Mouse (Mus musculus): ENCODE results near the gene Crybb1. TPM values are rescaled to one million over a fixed set of nuclear protein-coding genes. Genes with fewer than 3 reads are reported as not detected.

Crybb1 gene
- not detected in 2 replicates for polyA plus RNA-seq (2012; ENCODE audit: insufficient read depth, insufficient read length, missing spikeins)

GRCm38 (mm10) chr5:112255426-112255825, at the start of gene Crybb1:
Gene Crybb1, plus strand, starts transcription at chr5:112255815.
- peaks cover 17% of the 10 kb centered on the region for H3K4me1 ChIP-seq (ENCODE audit: control insufficient read depth, insufficient read depth, insufficient read length, low read length)
- no peak within 1 kb of the TSS for H3K4me3 ChIP-seq (ENCODE audit: insufficient read depth, low read depth, low read length)
- H3K27ac ChIP-seq (replicated peaks; ENCODE audit: low read depth, low read length) = no peak within 1 kb of the TSS

GRCm38 (mm10) chr5:112206543-112207255, 48.9 kb upstream of the Crybb1 start:
- Histone ChIP-seq H3K27ac (replicated peaks; ENCODE audit: low read depth, low read length) (no peak overlapping the region), H3K4me1 (ENCODE audit: control insufficient read depth, insufficient read depth, insufficient read length, low read length) (no peaks in the 10 kb centered on the region), H3K4me3 (ENCODE audit: insufficient read depth, low read depth, low read length) (no peak overlapping the region)

DNA sequence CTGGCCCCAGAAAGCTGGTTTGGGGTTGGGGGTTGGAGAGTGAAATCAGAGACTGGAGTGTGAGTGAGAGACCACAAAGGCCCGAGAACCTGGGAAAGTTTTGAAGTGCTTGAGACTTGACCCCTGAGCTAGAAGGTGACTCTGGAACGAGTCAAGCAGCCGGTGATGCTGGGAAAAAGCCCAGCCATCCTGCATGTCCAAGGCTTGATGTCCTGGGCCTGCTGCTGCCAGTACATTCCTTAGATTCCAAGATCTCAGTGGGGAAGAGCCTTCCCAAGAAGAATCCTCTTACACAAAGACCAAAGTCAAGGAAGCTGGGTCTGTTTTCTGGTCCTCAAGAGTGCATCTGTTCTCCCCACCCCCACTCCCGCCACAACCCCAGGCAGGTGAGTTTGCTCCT, 47.3 kb upstream of the Crybb1 start:
- Histone ChIP-seq H3K27ac (replicated peaks; ENCODE audit: low read depth, low read length) (no peak overlapping the region), H3K4me3 (ENCODE audit: insufficient read depth, low read depth, low read length) (no peak overlapping the region), H3K4me1 (ENCODE audit: control insufficient read depth, insufficient read depth, insufficient read length, low read length) (no peaks in the 10 kb centered on the region)

GRCm38 (mm10) chr5:112210104-112210503, 45.5 kb upstream of the Crybb1 start:
- Histone ChIP-seq H3K27ac (replicated peaks; ENCODE audit: low read depth, low read length) (no peak overlapping the region), H3K4me1 (ENCODE audit: control insufficient read depth, insufficient read depth, insufficient read length, low read length) (no peaks in the 10 kb centered on the region), H3K4me3 (ENCODE audit: insufficient read depth, low read depth, low read length) (no peak overlapping the region)

DNA sequence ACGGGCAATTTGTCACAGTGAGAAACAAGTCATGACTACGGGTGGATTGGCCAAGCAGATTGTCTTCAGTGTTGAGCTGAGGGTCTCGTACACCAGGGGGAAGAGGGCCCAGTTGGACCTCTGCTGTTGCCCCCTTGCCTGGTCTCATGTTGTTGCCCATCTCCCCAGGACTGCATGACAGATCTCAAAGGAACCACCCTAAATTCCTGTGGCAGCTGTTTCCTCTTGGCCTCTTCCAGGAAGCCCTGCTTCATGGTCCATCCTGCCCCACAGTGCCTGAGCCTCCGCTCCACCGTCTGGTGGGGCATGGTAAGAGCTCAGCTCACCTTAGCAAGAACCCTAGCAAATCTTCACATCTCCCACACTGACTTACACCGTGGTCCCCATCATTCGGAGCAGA, 43.7 kb upstream of the Crybb1 start:
- Histone ChIP-seq H3K4me1 (ENCODE audit: control insufficient read depth, insufficient read depth, insufficient read length, low read length) (no peaks in the 10 kb centered on the region), H3K27ac (replicated peaks; ENCODE audit: low read depth, low read length) (no peak overlapping the region), H3K4me3 (ENCODE audit: insufficient read depth, low read depth, low read length) (no peak overlapping the region)

DNA sequence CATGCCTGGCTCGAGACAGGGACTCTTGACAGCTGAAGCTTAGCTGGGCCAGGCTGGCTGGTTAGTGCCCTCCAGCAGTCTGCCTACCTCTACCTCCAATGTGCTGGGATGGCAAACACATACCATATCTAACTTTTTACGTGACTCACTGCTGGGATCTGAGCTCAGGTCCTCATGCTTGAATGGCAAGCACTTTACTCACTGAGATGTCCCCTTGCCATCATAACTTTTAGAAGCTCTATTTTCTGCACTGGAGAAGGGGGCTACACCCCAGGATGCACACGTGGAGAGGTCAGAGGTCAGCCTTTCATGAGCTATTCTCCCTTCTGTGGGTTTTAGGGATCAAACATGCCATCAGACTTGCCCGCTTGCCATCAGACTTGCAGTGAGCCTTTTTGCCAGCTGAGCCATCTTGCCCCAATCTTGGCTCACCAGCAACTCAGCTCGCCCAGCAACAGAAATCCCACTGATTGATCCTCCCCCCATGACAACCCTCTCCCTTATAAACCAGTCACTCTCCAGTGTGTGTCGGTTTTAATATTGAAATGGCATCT, 42.8 kb upstream of the Crybb1 start:
- Histone ChIP-seq H3K4me1 (ENCODE audit: control insufficient read depth, insufficient read depth, insufficient read length, low read length) (no peaks in the 10 kb centered on the region), H3K4me3 (ENCODE audit: insufficient read depth, low read depth, low read length) (no peak overlapping the region), H3K27ac (replicated peaks; ENCODE audit: low read depth, low read length) (no peak overlapping the region)

GRCm38 (mm10) chr5:112213331-112214240, 42.0 kb upstream of the Crybb1 start:
- Histone ChIP-seq H3K27ac (replicated peaks; ENCODE audit: low read depth, low read length) (no peak overlapping the region), H3K4me3 (ENCODE audit: insufficient read depth, low read depth, low read length) (no peak overlapping the region), H3K4me1 (ENCODE audit: control insufficient read depth, insufficient read depth, insufficient read length, low read length) (no peaks in the 10 kb centered on the region)

DNA sequence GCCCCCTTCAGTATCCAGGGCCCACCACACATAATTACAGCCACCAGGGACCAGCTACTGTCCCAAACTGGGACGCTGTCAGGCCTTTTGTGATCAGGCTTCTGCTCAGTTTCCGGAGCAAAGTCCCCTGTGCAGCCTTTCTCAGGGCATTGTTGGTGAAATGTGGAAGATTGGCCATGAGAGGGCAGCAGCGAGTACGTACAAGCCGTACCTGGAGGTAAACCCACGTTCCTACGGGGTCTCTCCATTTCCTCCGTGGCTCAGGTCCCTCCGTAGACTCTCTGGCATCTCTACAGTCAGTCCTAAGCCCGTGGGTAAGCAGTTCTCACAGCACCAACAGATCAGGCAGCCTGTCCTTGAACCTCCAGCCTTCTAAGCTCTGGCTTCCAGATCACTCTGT, 41.2 kb upstream of the Crybb1 start:
- H3K4me3 ChIP-seq (ENCODE audit: insufficient read depth, low read depth, low read length) = no peak overlapping the region
- H3K27ac ChIP-seq (replicated peaks; ENCODE audit: low read depth, low read length) = no peak overlapping the region
- no peaks in the 10 kb centered on the region for H3K4me1 ChIP-seq (ENCODE audit: control insufficient read depth, insufficient read depth, insufficient read length, low read length)

DNA sequence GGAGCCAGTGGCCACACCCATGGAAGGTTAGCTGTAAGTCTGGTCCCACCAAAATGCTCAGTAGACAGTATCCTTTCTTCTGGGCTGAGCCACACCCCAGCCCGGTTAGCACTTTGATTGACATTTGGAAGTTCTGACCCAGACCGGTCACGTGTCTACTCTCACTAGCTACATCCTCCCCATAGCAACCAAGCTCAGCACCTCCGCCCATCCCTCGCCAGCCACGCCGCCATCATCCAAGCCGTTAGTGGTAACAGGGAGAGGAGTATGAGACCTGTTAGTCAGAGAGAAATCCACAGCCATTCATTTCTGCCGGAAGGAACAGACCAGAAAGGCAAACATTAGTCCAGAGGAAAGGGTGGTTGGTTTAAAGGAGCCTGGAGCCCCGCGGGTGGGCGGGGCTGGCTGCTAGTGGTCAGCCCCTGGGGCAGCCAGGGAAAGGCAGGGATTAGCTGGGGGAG, 40.3 kb upstream of the Crybb1 start:
- no peaks in the 10 kb centered on the region for H3K4me1 ChIP-seq (ENCODE audit: control insufficient read depth, insufficient read depth, insufficient read length, low read length)
- no peak overlapping the region for H3K27ac ChIP-seq (replicated peaks; ENCODE audit: low read depth, low read length)
- H3K4me3 ChIP-seq (ENCODE audit: insufficient read depth, low read depth, low read length) = no peak overlapping the region

DNA sequence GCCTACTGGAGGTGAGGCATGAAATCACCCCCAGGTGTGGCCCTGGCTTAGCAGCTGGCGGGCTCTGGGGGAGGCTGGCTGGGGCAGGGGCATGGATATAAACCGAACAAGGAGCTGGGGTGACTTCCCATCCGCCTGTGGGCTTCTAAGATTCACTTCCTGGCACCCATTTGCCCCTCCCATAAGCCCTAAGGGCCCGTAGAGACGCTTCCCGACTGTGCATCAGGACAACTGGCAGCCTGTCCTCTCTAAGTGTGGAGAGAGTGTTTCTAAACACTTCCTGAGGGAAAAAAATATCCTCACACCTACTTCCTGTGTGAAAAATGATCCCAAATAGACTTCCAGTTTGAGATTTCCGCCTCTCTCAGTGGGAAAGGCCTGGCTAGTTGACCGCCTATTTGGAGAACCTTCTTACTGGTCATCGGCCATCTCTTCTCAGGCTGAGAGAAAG, 39.8 kb upstream of the Crybb1 start:
- Histone ChIP-seq H3K4me3 (ENCODE audit: insufficient read depth, low read depth, low read length) (no peak overlapping the region), H3K4me1 (ENCODE audit: control insufficient read depth, insufficient read depth, insufficient read length, low read length) (no peaks in the 10 kb centered on the region), H3K27ac (replicated peaks; ENCODE audit: low read depth, low read length) (no peak overlapping the region)

DNA sequence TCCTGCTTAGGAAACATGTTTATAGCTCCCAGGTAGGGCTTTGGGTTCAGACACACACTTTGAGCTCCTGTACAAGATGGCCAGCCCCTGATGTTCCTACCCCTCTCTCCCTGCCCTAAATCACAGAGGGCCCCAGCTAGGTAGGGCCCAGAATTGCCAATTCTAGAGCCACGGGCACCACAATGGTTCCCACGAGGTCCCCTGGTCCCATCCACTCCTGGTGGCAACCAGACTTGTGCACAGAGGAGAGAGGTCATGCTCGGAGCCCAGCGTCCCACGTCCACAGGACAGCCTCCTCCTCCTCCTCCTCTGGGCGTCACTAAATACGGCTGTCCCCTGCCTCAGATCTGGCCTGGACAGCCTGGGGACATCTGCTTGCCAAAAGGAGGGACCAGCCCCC, 39.3 kb upstream of the Crybb1 start:
- no peak overlapping the region for H3K4me3 ChIP-seq (ENCODE audit: insufficient read depth, low read depth, low read length)
- no peaks in the 10 kb centered on the region for H3K4me1 ChIP-seq (ENCODE audit: control insufficient read depth, insufficient read depth, insufficient read length, low read length)
- H3K27ac ChIP-seq (replicated peaks; ENCODE audit: low read depth, low read length) = no peak overlapping the region

DNA sequence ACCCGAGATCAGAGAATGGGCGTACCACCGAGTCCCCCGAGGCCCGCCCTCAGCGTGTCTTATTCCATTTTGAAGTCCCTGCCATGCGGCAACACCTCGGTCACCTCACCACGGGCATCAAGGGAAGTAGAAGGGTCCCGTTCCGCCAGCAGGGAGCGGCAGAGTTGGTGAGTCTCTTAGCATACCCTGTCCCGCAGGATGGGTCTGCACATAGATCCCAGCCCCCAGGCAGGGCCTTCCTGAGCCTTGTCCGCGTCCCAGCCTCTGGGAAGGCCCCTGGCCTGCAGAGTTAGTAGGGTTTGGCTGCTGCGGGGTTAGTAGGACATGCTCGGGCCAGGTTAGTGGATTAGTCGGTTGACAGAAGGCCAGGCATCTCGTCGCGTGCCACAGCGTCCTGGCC, 38.6 kb upstream of the Crybb1 start:
- H3K4me1 ChIP-seq (ENCODE audit: control insufficient read depth, insufficient read depth, insufficient read length, low read length) = no peaks in the 10 kb centered on the region
- no peak overlapping the region for H3K27ac ChIP-seq (replicated peaks; ENCODE audit: low read depth, low read length)
- H3K4me3 ChIP-seq (ENCODE audit: insufficient read depth, low read depth, low read length) = no peak overlapping the region

GRCm38 (mm10) chr5:112218679-112219078, 36.9 kb upstream of the Crybb1 start:
- H3K4me1 ChIP-seq (ENCODE audit: control insufficient read depth, insufficient read depth, insufficient read length, low read length) = no peaks in the 10 kb centered on the region
- no peak overlapping the region for H3K27ac ChIP-seq (replicated peaks; ENCODE audit: low read depth, low read length)
- no peak overlapping the region for H3K4me3 ChIP-seq (ENCODE audit: insufficient read depth, low read depth, low read length)

GRCm38 (mm10) chr5:112219398-112219797, 36.2 kb upstream of the Crybb1 start:
- Histone ChIP-seq H3K4me1 (ENCODE audit: control insufficient read depth, insufficient read depth, insufficient read length, low read length) (no peaks in the 10 kb centered on the region), H3K4me3 (ENCODE audit: insufficient read depth, low read depth, low read length) (no peak overlapping the region), H3K27ac (replicated peaks; ENCODE audit: low read depth, low read length) (no peak overlapping the region)

DNA sequence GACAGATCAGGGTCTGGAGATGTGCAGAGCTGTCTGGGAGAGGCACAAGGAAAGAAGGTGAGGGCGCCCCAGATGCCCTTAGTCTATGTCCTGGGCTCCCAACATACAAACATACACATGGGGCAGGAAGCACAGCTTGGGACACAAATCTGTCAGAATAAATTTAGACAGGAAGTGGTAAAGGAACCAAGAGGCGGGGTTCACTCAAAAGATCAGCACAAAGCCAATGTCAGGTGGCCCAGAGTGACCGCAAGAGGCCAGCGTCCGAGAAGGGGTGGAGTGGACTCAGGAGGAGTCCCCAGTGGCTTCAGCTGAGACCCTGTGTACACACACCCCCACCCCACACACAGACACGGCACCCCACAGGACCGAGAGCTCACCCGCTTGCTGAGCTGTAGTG, 35.4 kb upstream of the Crybb1 start:
- no peak overlapping the region for H3K27ac ChIP-seq (replicated peaks; ENCODE audit: low read depth, low read length)
- H3K4me3 ChIP-seq (ENCODE audit: insufficient read depth, low read depth, low read length) = no peak overlapping the region
- no peaks in the 10 kb centered on the region for H3K4me1 ChIP-seq (ENCODE audit: control insufficient read depth, insufficient read depth, insufficient read length, low read length)
